ENCODE assay signal across 10 mouse cellular contexts in the genomic region with DNA sequence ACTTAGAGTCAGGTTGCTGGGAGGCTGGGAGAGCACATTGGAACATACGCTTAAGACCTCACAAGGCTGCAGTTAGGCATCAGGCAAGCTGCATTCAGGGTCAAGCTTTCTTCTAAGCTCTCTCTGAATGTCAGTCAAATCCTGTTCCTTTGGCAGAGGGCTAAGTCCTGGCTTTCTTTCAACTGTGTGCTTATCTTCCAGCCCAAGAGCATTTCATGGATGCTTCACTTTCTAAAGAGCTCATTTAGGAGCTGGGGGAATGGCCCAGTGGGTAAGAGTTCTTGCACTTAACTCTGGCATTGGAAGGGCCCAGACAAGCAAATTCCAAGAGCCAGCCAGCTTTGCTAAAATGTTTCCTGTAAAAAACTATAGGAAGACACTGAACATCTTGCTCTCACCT.
DNase-seq lines count a peak whose midpoint lies in the region; ATAC-seq and TF ChIP-seq lines count a peak whose summit lies in the region.
"Had no signal": no experiment of that assay in that cellular context is flagged by ENCODE, and none has a peak within 500 bp of the region (broad histone marks: within the 10 kb centered on the region; RNA-seq: fewer than 3 reads in every experiment).

No protein-coding gene starts in this region.

- H3K4me2 ChIP-seq in heart, embryonic 13.5 days: no peak overlapping the region
- H3K4me2 ChIP-seq in lung, embryonic 16.5 days (ENCODE audit: low read depth, low read length): no peak overlapping the region
- H3K4me2 ChIP-seq: hindbrain, embryonic 15.5 days; kidney, embryonic 15.5 days had no signal

- peaks cover 4% of the 10 kb centered on the region for H3K36me3 ChIP-seq in heart, adult 2 months (ENCODE audit: control insufficient read depth, insufficient read depth, low read length)
- no peaks in the 10 kb centered on the region for H3K36me3 ChIP-seq in heart, embryonic 13.5 days
- no peaks in the 10 kb centered on the region for H3K36me3 ChIP-seq in lung, embryonic 16.5 days (ENCODE audit: control insufficient read depth, insufficient read depth, low read length)
- H3K36me3 ChIP-seq: hindbrain, embryonic 15.5 days; kidney, embryonic 15.5 days had no signal

- peak overlapping the region; percentile 41 for H3K27ac ChIP-seq in heart, adult 2 months
- H3K27ac ChIP-seq in heart, embryonic 13.5 days (replicated peaks): peak overlapping the region; percentile 61
- H3K27ac ChIP-seq in lung, embryonic 16.5 days (ENCODE audit: low read length): peak overlapping the region; percentile 51
- H3K27ac ChIP-seq: hindbrain, embryonic 15.5 days; kidney, embryonic 15.5 days had no signal

- 74% methylated on average over 1 of the region's 1 CpGs for WGBS in heart, adult 2 months
- 58% methylated on average over 1 of the region's 1 CpGs for WGBS in heart, embryonic 13.5 days
- WGBS in lung, embryonic 16.5 days: 68% methylated on average over 1 of the region's 1 CpGs

- H3K9me3 ChIP-seq in heart, embryonic 13.5 days: no peaks in the 10 kb centered on the region
- no peaks in the 10 kb centered on the region for H3K9me3 ChIP-seq in lung, embryonic 16.5 days (ENCODE audit: control insufficient read depth, low read length)
- H3K9me3 ChIP-seq: hindbrain, embryonic 15.5 days; kidney, embryonic 15.5 days had no signal

- no peak for TF ChIP-seq EP300 in heart, adult 2 months (IDR thresholded peaks at IDR 0.05; ENCODE audit: insufficient read depth, low read depth, low read length)

- H3K9ac ChIP-seq in heart, adult 2 months (ENCODE audit: low read depth, low read length): no peak overlapping the region
- H3K9ac ChIP-seq in heart, embryonic 13.5 days: no peak overlapping the region
- H3K9ac ChIP-seq in lung, embryonic 16.5 days (ENCODE audit: low read length): no peak overlapping the region
- H3K9ac ChIP-seq: hindbrain, embryonic 15.5 days; kidney, embryonic 15.5 days had no signal

- H3K27me3 ChIP-seq in heart, adult 2 months (ENCODE audit: control insufficient read depth, insufficient read depth, low read length): no peaks in the 10 kb centered on the region
- H3K27me3 ChIP-seq in heart, embryonic 13.5 days (replicated peaks): no peaks in the 10 kb centered on the region
- H3K27me3 ChIP-seq in lung, embryonic 16.5 days (ENCODE audit: control insufficient read depth, insufficient read depth, low read depth, low read length): no peaks in the 10 kb centered on the region
- H3K27me3 ChIP-seq: hindbrain, embryonic 15.5 days; kidney, embryonic 15.5 days had no signal

- DNase-seq in heart, adult 2 months: peak in 1 of 2 experiments; percentile 56
- DNase-seq in heart, adult 8-10 months (ENCODE audit: low spot score): no peak
- DNase-seq in R1 (ENCODE audit: low read depth, low spot score): peak; percentile 18
- no peak for DNase-seq in thymus, postnatal 36 days
- DNase-seq in right cerebral cortex, adult 2 months (ENCODE audit: low spot score in 2 of 2): no peak

- H3K4me3 ChIP-seq in heart, adult 2 months: no peak overlapping the region
- H3K4me3 ChIP-seq in heart, embryonic 13.5 days: no peak overlapping the region
- no peak overlapping the region for H3K4me3 ChIP-seq in lung, embryonic 16.5 days (ENCODE audit: low read length)
- H3K4me3 ChIP-seq: hindbrain, embryonic 15.5 days; kidney, embryonic 15.5 days had no signal

- H3K79me2 ChIP-seq in heart, adult 2 months (replicated peaks; ENCODE audit: control insufficient read depth, insufficient read depth, low read length): no peaks in the 10 kb centered on the region

- intact Hi-C loops in heart, adult 2 months (cut with DNase I): loop anchor here (5.0 kb wide), 1 partner anchor 71 kb away; a partner anchor contains a TSS

- no peak for TF ChIP-seq CTCF in heart, adult 2 months (IDR thresholded peaks at IDR 0.05)

- H3K4me1 ChIP-seq in heart, adult 2 months (ENCODE audit: control insufficient read depth, insufficient read depth, low read length): peaks cover 10% of the 10 kb centered on the region
- peaks cover 22% of the 10 kb centered on the region for H3K4me1 ChIP-seq in heart, embryonic 13.5 days
- no peaks in the 10 kb centered on the region; the same call in 1 of the 2 replicates for H3K4me1 ChIP-seq in lung, embryonic 16.5 days (replicated peaks; ENCODE audit: control insufficient read depth, insufficient read depth, low read length)
- H3K4me1 ChIP-seq: hindbrain, embryonic 15.5 days; kidney, embryonic 15.5 days had no signal

- no peak for ATAC-seq in heart, embryonic 13.5 days (ENCODE audit: extremely low read depth, insufficient number of reproducible peaks, low FRiP score, low TSS enrichment)
- peak; percentile 70 for ATAC-seq in lung, embryonic 16.5 days (ENCODE audit: low read depth)
- no peak for ATAC-seq in megakaryocyte-erythroid progenitor cell, adult 5-6 weeks (replicated peaks; ENCODE audit: low FRiP score, low TSS enrichment, poor library complexity, severe bottlenecking)

- TF ChIP-seq POLR2A in heart, adult 2 months (IDR thresholded peaks at IDR 0.05; ENCODE audit: insufficient read depth, low read depth, low read length): no peak
